Mouse (Mus musculus) kidney, adult 11 months (tissue): Measurements from ENCODE around the gene Tmem190.

Experiments
- DNase-seq: peaks from one replicate; pipeline ENCODE4 v3.0.0; 2022

The Tmem190 gene

GRCm38 (mm10) chr7:4782759-4783158 lies at the start of gene Tmem190, which contains the start of gene Il11:
TSS of gene Tmem190 (plus strand) at chr7:4782937.
TSS of gene Il11 (minus strand) at chr7:4782859.
- no peak for DNase-seq

DNA sequence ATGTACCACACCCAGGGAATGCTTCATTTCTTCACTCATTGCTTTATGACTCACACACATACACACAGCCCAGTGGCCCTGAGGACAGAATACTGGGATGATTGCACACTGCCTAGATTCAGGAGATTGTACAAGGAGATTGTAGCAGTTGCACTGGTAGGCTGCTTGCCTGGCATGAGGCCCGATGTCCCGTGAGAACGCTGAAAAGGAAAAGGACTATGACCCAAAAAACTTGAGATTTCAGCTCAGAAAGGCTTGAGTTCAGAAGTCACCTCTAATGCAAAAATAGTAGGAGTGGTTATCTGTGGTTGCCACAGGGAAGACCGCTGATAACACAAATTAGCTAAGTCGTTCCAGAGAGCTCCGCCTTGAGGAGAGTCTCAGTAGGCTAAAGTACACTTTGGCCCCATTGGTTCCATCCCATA lies 49.8 kb upstream of the Tmem190 start:
- DNase-seq, result peak; percentile 57

- no peak for DNase-seq
These were observed 43.6 kb upstream of the Tmem190 start for GRCm38 (mm10) chr7:4739041-4739543.

- peak; percentile 100 for DNase-seq
These were observed 43.0 kb upstream of the Tmem190 start, which contains the start of gene Kmt5c for GRCm38 (mm10) chr7:4739544-4740275. TSS of gene Kmt5c (plus strand) at chr7:4740115.

DNA sequence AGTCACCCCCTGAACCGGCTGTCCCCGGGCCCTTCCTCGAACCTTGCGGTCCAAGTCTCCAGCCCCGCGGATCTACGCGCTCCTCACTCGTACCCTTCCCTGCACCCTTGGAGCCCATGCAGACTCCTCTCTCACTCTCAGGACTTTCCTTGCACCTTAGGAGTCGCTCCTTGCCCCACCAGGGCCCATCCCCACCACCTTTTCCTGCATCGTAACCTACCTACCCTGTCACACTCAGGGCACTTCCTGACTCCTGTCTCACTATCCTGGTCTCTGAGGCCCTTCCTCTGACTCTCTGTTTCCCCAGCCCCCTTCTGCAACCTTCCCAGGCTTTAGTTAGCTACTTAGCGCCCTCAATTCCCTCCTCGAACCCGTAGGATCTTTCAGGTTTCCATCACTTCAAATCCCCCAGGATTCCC lies 42.4 kb upstream of the Tmem190 start:
- no peak for DNase-seq

- peak; percentile 83 for DNase-seq
These were observed 41.6 kb upstream of the Tmem190 start for GRCm38 (mm10) chr7:4741151-4741550.

DNA sequence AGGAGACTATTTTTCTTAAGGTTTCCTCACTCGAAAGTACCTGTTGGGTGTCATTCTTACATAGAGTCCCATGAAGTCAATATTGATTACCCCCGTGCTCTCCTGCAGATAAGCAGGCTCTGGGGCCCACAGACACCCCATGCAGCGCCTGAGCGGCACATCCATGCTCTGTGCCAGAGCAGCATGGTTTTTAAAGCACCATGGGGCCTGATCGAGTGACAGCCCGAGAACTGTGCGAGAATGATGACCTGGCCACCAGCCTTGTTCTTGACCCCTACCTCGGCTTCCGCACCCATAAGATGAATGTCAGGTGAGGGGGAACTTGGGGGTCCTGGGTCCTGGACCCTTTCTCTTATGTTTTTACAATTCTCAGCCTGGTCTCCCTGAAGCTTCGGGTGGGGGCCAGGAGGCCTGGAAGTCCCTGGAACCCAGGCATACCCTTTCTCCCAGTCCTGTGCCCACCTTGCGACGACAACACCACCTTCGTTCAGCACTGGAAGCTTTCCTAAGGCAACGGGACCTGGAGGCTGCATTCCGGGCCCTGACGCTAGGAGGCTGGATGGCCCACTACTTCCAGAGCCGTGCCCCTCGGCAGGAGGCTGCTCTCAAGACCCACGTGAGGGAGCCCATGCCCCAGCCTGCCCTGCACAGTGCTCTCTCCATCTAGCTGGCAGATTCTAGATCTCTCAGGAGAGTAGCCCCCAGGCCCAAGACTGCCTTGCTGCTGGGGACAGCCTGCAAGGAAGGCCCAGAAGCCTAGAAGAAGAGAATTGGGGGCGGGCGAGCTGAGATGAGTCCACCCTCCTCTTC lies 40.9 kb upstream of the Tmem190 start:
- DNase-seq, result no peak

GRCm38 (mm10) chr7:4742482-4742819 lies 40.3 kb upstream of the Tmem190 start:
- DNase-seq, result no peak

DNA sequence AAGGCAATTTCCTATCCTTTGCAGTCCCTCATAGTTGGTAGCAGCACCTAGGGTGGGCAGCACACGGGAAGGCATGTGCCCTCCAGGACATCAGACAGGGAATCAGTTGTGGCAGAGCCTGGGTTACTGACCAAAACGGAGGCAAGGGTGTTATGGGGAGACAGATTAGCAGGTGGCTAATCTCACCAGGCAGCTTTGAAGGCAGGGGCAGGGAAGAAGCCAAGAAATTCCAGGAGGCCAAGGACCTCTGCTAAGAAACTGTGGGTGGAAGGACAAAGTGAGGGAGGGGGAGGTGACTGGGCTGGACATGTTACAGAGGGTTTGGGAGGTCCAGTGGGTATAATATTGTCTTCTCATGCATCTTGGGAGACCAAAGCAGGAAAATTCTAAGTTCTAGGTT lies 39.4 kb upstream of the Tmem190 start:
- no peak for DNase-seq

GRCm38 (mm10) chr7:4744886-4745285 lies 37.9 kb upstream of the Tmem190 start:
- no peak for DNase-seq

DNA sequence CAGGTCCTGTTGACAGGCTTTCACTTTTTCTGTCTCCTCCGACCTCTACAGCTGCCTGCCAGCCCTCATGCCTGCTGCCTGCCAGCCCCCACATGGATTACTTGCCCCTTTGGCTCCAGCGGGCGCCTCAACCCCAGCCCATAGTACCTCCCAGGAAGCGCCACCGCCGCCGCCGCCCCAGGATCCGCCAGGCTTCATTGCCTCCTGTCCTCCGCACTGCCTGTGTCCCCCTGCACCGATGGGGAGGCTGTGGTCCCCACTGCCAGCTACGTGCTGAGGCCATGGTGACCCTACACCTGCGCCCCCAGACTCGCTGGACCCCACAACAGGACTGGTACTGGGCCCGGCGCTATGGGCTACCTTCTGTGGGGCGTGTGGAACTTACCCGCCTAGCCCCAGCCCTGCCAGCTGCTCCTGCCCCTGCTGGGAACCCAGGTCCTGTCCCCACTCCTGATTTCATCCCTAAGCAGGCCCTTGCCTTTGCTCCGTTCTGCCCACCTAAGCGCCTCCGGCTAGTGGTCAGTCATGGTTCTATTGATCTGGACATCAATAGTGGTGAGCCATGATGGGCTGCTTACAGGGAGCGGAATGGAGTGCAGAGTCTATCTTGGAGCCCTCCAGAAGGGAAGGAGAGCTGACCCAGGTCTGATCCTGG lies 36.3 kb upstream of the Tmem190 start:
- no peak for DNase-seq

DNA sequence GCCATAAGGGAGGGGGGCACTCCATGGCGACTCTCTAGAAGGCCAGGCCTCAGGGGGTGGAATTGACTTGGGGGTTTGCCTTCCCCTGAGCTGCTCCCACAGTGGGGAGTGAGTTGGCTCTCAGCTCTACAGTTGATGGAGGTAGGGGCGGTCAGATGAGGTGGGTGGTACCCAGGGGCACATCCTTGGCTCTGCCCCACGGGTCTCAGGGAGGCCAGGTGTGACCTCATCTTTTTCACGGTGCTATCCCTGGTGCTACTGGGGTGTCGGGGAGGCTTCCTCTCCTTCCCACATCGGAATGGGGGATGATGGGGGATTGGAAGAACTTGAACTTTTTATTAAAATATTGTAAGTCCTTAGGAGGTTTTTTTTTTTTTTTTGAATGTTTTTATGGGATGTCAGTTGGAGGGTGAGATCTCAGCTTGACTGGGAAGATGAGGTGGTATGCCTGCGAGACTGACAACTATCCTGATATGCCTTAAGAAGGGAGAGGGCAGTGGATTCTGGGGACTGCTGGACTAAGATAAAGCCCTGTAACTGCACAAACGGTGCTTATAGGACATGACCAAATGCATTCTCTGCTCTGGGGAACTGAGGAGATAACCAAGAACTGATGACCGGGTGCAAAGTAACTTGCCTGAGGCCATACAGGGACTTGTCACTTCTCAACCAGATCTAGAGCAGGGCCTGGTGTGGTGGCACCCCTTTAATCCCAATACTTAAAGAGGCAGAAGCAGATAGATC lies 35.4 kb upstream of the Tmem190 start:
- DNase-seq, result no peak

- DNase-seq, result no peak
These were observed 34.4 kb upstream of the Tmem190 start for GRCm38 (mm10) chr7:4748321-4748720.

- DNase-seq, result no peak
These were observed 33.6 kb upstream of the Tmem190 start for GRCm38 (mm10) chr7:4749169-4749568.

- peak; percentile 63 for DNase-seq
These were observed 30.5 kb upstream of the Tmem190 start for GRCm38 (mm10) chr7:4751971-4752820.

DNA sequence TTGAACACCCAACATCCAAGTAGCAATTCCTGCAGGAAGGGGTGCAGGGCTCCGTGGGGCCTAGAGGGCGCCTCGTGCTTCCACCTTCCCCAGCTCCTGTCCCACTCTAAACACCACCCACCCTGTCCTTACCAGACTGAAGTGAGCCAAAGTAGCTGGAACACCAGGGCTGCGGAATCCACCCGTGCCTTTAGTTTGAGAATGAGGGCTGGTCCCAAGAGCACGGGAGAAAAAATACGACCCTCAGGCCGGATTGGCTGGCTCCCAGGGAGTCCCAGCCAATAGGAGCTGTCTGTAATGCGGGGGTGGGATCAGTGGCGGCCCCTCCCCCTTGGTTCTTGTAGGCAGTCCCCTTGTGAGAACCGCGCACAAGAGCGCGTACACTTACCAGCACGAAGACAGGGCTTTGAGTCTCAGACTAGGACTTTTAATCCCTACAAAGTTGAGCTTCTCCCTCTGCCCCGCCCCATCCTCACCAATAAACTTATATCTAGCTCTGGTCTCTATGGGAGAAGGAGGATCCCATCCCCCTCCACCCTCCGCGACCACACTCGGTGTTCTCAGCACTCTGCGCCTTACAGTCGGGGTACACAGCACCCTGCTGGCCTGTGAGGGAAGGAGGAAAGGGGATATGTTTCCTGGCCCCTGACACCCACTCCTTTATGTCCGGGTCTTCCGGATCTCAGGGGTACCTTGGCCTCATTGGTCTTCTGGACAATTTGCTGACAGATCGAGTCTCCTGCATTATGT lies 29.7 kb upstream of the Tmem190 start, which contains the start of gene Cox6b2:
Cox6b2 (minus strand) TSS at position 274 of the 750 bp plus-strand sequence.
- DNase-seq, result peak; percentile 78

DNA sequence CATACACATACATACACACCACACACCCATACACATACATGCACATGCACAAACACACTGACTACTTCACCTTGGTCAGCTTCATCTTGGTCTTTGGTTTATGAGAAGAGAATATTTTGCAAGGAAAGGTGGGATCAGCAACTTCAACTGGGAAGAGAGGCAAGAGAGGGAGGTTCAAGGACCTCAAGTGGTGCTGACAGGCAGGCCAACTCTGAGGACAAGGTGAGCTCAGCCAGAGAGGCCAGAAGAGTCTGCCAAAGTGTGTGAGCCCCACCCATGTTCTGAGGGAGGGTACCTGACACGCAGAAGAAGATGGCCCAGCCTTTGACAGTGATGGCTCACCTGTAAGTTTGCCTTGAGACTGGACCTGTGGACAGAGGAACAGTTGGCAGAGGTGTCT lies 23.1 kb upstream of the Tmem190 start:
- DNase-seq, result no peak

DNA sequence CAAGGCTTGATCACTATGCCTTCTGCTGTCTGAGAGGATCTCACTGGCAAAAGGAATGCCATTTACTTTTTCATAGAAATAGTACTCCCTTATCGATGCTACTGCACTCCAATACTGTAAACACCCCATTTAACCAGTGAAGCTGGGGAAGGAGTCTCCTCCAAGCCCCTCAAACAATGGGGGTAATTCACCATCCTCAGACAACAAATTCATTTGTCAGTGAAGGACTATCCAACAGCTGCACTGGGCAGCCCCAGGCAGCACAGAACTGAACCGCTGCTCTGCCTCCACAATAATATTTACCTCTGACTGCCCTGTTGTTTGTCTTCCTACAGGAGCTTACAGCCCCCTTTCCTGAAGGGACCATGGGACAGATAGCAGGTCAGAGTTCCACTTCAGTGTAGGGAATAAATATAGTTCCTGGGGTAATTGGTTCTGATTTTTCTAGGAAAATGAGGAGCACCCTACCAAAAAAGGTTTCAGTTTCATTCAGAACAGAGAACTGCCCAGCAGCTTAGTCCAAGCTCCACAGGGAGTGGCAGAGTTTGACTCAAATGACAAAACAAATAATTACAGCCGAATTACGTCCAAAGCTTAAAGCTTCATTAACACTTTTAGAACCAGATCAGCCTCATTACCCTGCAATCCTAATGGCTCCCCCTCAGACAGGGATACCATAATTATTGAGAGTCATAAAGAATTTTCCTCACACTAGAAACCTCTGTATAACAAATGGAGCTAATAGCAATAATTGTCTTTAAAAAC lies 17.6 kb upstream of the Tmem190 start:
- no peak for DNase-seq

- no peak for DNase-seq
These were observed 11.5 kb upstream of the Tmem190 start, which contains the start of gene Fam71e2 for GRCm38 (mm10) chr7:4771202-4771601. TSS of gene Fam71e2 (minus strand) at chr7:4771302.

GRCm38 (mm10) chr7:4776131-4776530 lies 6.6 kb upstream of the Tmem190 start:
- no peak for DNase-seq
